Mouse (Mus musculus): ENCODE measurements around the gene Dnmt3b.

GRCm38 (mm10) chr2:153610426-153611240, 38.6 kb upstream of the Dnmt3b start:
- TF ChIP-seq POLR2A (IDR thresholded peaks at IDR 0.05; ENCODE audit: low read depth, low read length) (no peak), CTCF (IDR thresholded peaks at IDR 0.05; ENCODE audit: extremely low read depth, insufficient read length, insufficient replicate concordance, low read depth, low read length) (no peak)

Data from small intestine, adult 2 months (tissue).